Mouse (Mus musculus) skeletal muscle tissue, adult 2 months (tissue): ENCODE measurements around the gene Vmn1r57.
"Not testable (repeated sequence)": the region's sequence is repeated elsewhere in the genome, so short reads cannot be mapped to it uniquely, and the experiment has no call there.

Experiments used
- DNase-seq: peaks from one replicate; pipeline ENCODE4 v3.0.0-alpha.2; 2012; ENCODE audit warnings: low read depth, low spot score

The Vmn1r57 gene

GRCm38 (mm10) chr7:5218193-5218592, at the start of gene Vmn1r57:
Vmn1r57 (plus strand) TSS chr7:5218493.
- not testable (repeated sequence) for DNase-seq

- DNase-seq: not testable (repeated sequence)
Measured at GRCm38 (mm10) chr7:5196647-5197046, 21.6 kb upstream of the Vmn1r57 start, which contains the start of gene Vmn1r56. Vmn1r56 (minus strand) TSS chr7:5196747.

- DNase-seq: no peak
Measured at GRCm38 (mm10) chr7:5263051-5263450, 44.8 kb downstream of the Vmn1r57 start.
